Mouse (Mus musculus) liver, adult 10 weeks (tissue): ENCODE measurements around the gene Adra1b. TPM values are rescaled to one million over a fixed set of nuclear protein-coding genes. Genes with fewer than 3 reads are reported as not detected.

Experiments
- polyA plus RNA-seq: library from polyadenylated mRNA; stranded (reverse); fragments of 350-450 nt; fragmentation: Illumina TruSeq; extraction: RNeasy Lipid Tissue Mini Kit (QIAGEN cat#74804); gene quantifications from one replicate; pipeline ENCODE4 v1.2.3, GENCODE M21; 2014; ENCODE audit warnings: low read depth, low replicate concordance

Gene Adra1b
- polyA plus RNA-seq: 13.1 TPM

DNA sequence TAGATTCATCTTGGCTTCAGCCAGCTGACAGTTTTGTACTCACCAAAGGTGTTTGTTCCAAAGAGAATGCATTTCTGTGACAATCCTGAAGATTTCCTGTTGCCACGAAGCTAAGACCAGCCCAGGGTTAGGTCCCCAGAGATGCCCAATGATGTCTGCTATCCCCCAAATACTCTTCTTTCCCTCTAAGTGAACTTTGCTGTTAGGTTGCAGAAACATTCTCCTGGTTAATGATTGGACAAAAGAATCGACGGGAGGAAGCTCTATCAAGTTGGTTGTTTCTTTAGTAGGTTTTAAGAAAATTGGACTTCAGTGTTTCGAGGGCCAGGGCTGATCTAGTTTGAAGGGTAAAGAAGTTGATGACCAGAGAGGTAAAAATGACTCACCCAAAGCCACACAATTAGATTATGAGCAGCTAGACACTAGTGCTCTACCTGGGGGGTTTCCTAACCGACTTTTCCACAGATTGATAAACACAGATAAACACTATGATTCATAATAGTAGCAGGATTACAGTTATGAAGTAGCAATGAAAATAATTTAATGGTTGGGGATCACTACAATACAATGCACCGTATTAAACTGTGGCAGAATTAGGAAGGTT lies at the start of gene Adra1b:
Adra1b (minus strand) TSS at position 160 of the 604 bp plus-strand sequence.

GRCm38 (mm10) chr11:43747233-43748226 lies 153.5 kb downstream of the Adra1b start, which contains the start of gene Ttc1:
Gene Ttc1 (minus strand): TSS chr11:43748008.

Other genes with a start within 250 kb of the Adra1b start
- gene Pwwp2a, start 219.2 kb downstream of the Adra1b start, polyA plus RNA-seq: 13.8 TPM
- gene Ttc1, start 153.2 kb downstream of the Adra1b start, polyA plus RNA-seq: 28.7 TPM